Mouse (Mus musculus) frontal cortex, adult 2 months (tissue): Measurements from ENCODE around the gene Pstpip1. TPM values are rescaled to one million over a fixed set of nuclear protein-coding genes. Genes with fewer than 3 reads are reported as not detected.

Experiments used
- DNase-seq, 2 experiments: peaks; one replicate each; pipeline ENCODE4 v3.0.0; 2022; ENCODE audit warnings: low spot score in 1 of 2; ENCODE audit errors: extremely low spot score in 1 of 2
- polyA plus RNA-seq: library from polyadenylated mRNA; depleted of rRNA; stranded (reverse); fragments of >200 nt; gene quantifications from 2 replicates; pipeline ENCODE4 v1.2.3, GENCODE M21; 2012; rRNA removed

Gene Pstpip1
- polyA plus RNA-seq, 1 experiment, result 4.5 TPM

GRCm38 (mm10) chr9:56144366-56145003 is 54.7 kb downstream of the Pstpip1 start:
- DNase-seq, result no peak

GRCm38 (mm10) chr9:56146326-56146923 is 56.7 kb downstream of the Pstpip1 start:
- no peak for DNase-seq

- DNase-seq, result peak in 1 of 2 experiments; percentile 69
Measured at GRCm38 (mm10) chr9:56151745-56152481, 62.2 kb downstream of the Pstpip1 start.

GRCm38 (mm10) chr9:56152482-56153007 is 62.8 kb downstream of the Pstpip1 start:
- no peak for DNase-seq

DNA sequence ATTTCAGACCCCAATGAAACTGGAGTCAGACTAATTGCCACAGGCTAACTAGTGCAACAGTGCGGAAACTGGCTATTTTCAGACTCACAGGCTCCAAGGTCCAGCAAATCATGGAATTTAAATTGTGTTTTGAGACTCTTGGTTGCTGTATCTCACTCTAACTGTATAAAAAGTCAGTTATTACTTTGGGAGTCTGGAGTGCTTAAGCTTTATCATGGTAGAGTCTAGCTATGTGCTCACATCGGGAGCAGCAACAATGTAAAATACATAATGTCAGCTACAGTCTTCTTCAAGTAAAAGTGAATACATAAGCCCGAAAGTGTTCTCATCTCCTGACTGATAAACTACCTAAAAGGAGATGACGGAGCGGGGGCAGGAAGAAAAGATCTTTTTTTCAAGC is 64.8 kb downstream of the Pstpip1 start:
- DNase-seq, result no peak

DNA sequence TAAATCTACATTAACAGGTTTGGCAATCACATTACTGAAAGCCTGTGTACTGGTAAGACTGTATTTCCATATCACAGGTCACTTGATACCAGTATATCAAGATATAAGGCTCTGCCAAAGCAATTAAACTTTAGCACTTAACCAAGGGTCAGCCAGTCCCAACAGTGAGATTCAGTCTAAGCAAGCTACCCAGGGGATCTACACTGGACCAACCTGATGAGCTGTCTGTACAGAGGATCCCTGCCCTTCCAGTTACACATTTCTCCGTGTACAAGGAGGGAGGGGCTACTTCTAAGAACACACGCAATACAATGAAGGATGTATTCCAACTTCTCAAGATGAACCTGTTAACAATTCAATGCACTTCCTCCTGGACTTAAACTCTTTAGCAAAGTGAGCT is 68.3 kb downstream of the Pstpip1 start:
- DNase-seq, result no peak

DNA sequence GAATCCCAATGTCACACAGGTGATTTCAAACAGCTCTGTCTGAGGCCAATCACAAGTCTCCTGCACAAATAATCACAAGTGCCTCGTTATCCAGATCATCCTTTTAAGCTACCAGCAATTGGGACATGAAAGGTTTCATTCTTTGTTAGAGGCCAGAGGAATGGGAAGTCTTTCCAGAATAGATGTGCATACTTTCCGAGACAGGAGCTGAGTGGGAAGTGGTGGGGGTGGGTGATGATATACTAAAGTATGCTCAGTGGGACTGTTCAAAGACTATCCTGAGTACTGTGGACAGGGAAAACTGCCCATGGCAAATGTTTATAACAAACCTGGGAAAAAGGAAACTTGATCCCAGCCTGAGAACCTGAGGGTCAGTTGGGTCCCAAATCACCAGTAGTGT is 69.7 kb downstream of the Pstpip1 start:
- DNase-seq, result peak in 1 of 2 experiments; percentile 44

GRCm38 (mm10) chr9:56160341-56161141 is 70.8 kb downstream of the Pstpip1 start:
- DNase-seq, result peak; percentile 88 to 95

GRCm38 (mm10) chr9:56165377-56165776 is 75.6 kb downstream of the Pstpip1 start, which contains the start of gene Tspan3:
Gene Tspan3, minus strand, starts transcription at chr9:56165477.
- DNase-seq, result no peak

- no peak for DNase-seq
Measured at GRCm38 (mm10) chr9:56166161-56166560, 76.4 kb downstream of the Pstpip1 start.

DNA sequence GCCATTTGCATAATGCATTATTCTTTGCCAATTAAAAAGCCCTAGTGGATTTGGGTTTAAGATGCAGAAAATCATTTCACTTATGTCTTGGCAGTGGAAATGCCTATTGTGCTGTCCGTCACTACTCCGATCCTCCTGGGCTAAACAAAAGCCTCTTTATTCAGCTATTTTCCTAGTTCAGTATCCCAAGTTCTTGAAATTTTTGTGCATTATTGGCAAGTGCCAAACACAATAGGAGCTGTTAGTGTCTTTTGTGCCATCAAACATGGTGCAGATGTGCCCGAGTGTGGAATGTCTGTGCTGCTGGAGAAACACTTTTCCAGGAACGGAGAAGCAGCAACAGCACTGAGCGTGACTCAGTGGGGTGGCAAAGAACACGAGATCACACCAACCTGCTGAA is 77.9 kb downstream of the Pstpip1 start:
- DNase-seq, result no peak

GRCm38 (mm10) chr9:56175316-56175715 is 85.6 kb downstream of the Pstpip1 start:
- DNase-seq, result no peak

- no peak for DNase-seq
Measured at GRCm38 (mm10) chr9:56177354-56177753, 87.6 kb downstream of the Pstpip1 start.

Other genes starting within 250 kb of the Pstpip1 start
- 11.6 and 13.6 TPM in 2 replicates for gene Scaper, start 151.8 kb upstream of the Pstpip1 start, polyA plus RNA-seq
- not detected in 2 replicates for gene 4930563M21Rik, start 79.4 kb upstream of the Pstpip1 start, polyA plus RNA-seq
- gene Rcn2, start 48.1 kb upstream of the Pstpip1 start, polyA plus RNA-seq, result 192 and 209 TPM in 2 replicates
- 478 and 493 TPM in 2 replicates for gene Tspan3, start 75.5 kb downstream of the Pstpip1 start, polyA plus RNA-seq